Mouse (Mus musculus): ENCODE data around the gene Wfdc6b. TPM values are rescaled to one million over a fixed set of nuclear protein-coding genes. Genes with fewer than 3 reads are reported as not detected.

The Wfdc6b gene
- not detected in 2 replicates for polyA plus RNA-seq (2012; rRNA removed; ENCODE audit: low replicate concordance)

GRCm38 (mm10) chr2:164613471-164613870, at the start of gene Wfdc6b, which contains the start of gene Wfdc8:
TSS of gene Wfdc6b (plus strand) at chr2:164613522.
TSS of gene Wfdc8 (minus strand) at chr2:164613626.

GRCm38 (mm10) chr2:164573359-164573758, 40.0 kb upstream of the Wfdc6b start, which contains the start of gene Spint3:
TSS of gene Spint3 (minus strand) at chr2:164573459.

GRCm38 (mm10) chr2:164585025-164585725, 28.1 kb upstream of the Wfdc6b start, which contains the start of gene Wfdc6a:
TSS of gene Wfdc6a (minus strand) at chr2:164585447.

GRCm38 (mm10) chr2:164593494-164593893, 19.8 kb upstream of the Wfdc6b start, which contains the start of gene Eppin:
TSS of gene Eppin (minus strand) at chr2:164593594.

DNA sequence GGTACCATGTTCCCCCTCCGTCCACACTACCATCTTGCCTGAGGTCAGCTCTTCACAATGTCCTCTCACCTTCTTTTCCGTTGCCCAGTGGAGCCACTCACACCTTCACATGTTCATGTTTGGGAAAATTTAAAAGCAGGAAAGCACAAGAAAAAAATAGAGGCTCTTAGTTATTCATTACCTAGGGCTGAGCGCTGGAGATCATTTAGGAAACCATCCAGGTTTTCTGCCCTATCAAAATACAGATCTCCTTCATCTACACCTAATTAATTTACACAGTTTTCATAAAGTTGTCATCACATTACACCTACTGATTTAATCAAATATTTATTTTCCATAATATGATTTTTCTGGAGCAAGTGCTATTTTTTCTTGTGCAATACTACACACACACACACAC, 25.4 kb downstream of the Wfdc6b start, which contains the start of gene Wfdc16:
Gene Wfdc16, minus strand, starts transcription at position 101 of the 400 bp plus-strand sequence.

GRCm38 (mm10) chr2:164655858-164656257, 42.5 kb downstream of the Wfdc6b start, which contains the start of gene Wfdc10:
TSS of gene Wfdc10 (plus strand) at chr2:164656046.

DNA sequence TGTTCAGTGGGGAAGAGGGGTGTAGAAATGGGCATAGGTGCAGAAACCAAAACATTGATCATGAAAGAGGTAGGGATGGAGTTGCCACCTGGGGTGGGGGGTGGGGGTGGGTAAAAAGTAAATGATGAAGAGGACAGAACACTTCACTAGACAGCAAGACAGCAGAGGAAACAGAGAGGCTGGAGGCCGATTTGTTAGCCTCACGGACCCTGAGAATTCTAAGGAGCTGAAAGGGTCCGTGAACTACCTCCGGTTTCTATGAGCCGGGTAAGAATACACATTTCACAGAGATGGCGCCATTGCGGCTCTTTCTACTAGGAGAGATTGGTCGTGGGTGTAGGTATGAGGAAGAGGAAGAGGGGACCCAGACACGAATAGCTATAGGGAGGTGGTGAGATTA, 43.2 kb downstream of the Wfdc6b start, which contains the start of gene Wfdc9:
Gene Wfdc9, minus strand, starts transcription at position 101 of the 400 bp plus-strand sequence.

Other genes starting within 250 kb of the Wfdc6b start
- 9.0 and 13.9 TPM in 2 replicates for gene Slpi, start 224.4 kb upstream of the Wfdc6b start, polyA plus RNA-seq (2012; rRNA removed; ENCODE audit: low replicate concordance)
- 0.17 and 70.7 TPM in 2 replicates for gene Rbpjl, start 210.4 kb upstream of the Wfdc6b start, polyA plus RNA-seq (2012; rRNA removed; ENCODE audit: low replicate concordance)
- gene Matn4, start 208.4 kb upstream of the Wfdc6b start, polyA plus RNA-seq (2012; rRNA removed; ENCODE audit: low replicate concordance) = 0.81 and 1.6 TPM in 2 replicates
- 26.7 and 44.6 TPM in 2 replicates for gene Sdc4, start 169.6 kb upstream of the Wfdc6b start, polyA plus RNA-seq (2012; rRNA removed; ENCODE audit: low replicate concordance)
- gene Sys1, start 156.6 kb upstream of the Wfdc6b start, polyA plus RNA-seq (2012; rRNA removed; ENCODE audit: low replicate concordance) = 289 and 485 TPM in 2 replicates
- gene Gm20458, start 152.6 kb upstream of the Wfdc6b start, polyA plus RNA-seq (2012; rRNA removed; ENCODE audit: low replicate concordance) = 34.5 and 97.9 TPM in 2 replicates
- not detected in 2 replicates for gene Trp53tg5, start 139.8 kb upstream of the Wfdc6b start, polyA plus RNA-seq (2012; rRNA removed; ENCODE audit: low replicate concordance)
- 59.4 and 113 TPM in 2 replicates for gene Dbndd2, start 127.4 kb upstream of the Wfdc6b start, polyA plus RNA-seq (2012; rRNA removed; ENCODE audit: low replicate concordance)
- 196 and 283 TPM in 2 replicates for gene Pigt, start 116.0 kb upstream of the Wfdc6b start, polyA plus RNA-seq (2012; rRNA removed; ENCODE audit: low replicate concordance)
- gene Wfdc2, start 51.1 kb upstream of the Wfdc6b start, polyA plus RNA-seq (2012; rRNA removed; ENCODE audit: low replicate concordance) = 2.4 and 68.3 TPM in 2 replicates
- gene Spint3, start 40.1 kb upstream of the Wfdc6b start, polyA plus RNA-seq (2012; rRNA removed; ENCODE audit: low replicate concordance) = not detected in 2 replicates
- not detected in 2 replicates for gene Wfdc6a, start 28.1 kb upstream of the Wfdc6b start, polyA plus RNA-seq (2012; rRNA removed; ENCODE audit: low replicate concordance)
- gene Eppin, start 19.9 kb upstream of the Wfdc6b start, polyA plus RNA-seq (2012; rRNA removed; ENCODE audit: low replicate concordance) = not detected in 2 replicates
- gene Wfdc8, start 104 bp downstream of the Wfdc6b start, polyA plus RNA-seq (2012; rRNA removed; ENCODE audit: low replicate concordance) = not detected in 2 replicates
- 0.16 TPM in 1 of 2 replicates, not detected in the other for gene Wfdc16, start 25.3 kb downstream of the Wfdc6b start, polyA plus RNA-seq (2012; rRNA removed; ENCODE audit: low replicate concordance)
- 1.1 and 3.7 TPM in 2 replicates for gene Wfdc10, start 42.5 kb downstream of the Wfdc6b start, polyA plus RNA-seq (2012; rRNA removed; ENCODE audit: low replicate concordance)
- gene Wfdc9, start 43.1 kb downstream of the Wfdc6b start, polyA plus RNA-seq (2012; rRNA removed; ENCODE audit: low replicate concordance) = not detected in 2 replicates
- gene Wfdc11, start 60.6 kb downstream of the Wfdc6b start, polyA plus RNA-seq (2012; rRNA removed; ENCODE audit: low replicate concordance) = not detected in 2 replicates
- gene Wfdc13, start 71.6 kb downstream of the Wfdc6b start, polyA plus RNA-seq (2012; rRNA removed; ENCODE audit: low replicate concordance) = 0.08 TPM in 1 of 2 replicates, not detected in the other
- gene Spint4, start 85.0 kb downstream of the Wfdc6b start, polyA plus RNA-seq (2012; rRNA removed; ENCODE audit: low replicate concordance) = not detected in 2 replicates
- not detected in 2 replicates for gene Spint5, start 101.8 kb downstream of the Wfdc6b start, polyA plus RNA-seq (2012; rRNA removed; ENCODE audit: low replicate concordance)
- 1.2 TPM in 1 of 2 replicates, not detected in the other for gene Wfdc3, start 132.4 kb downstream of the Wfdc6b start, polyA plus RNA-seq (2012; rRNA removed; ENCODE audit: low replicate concordance)
- 23.0 and 61.4 TPM in 2 replicates for gene Dnttip1, start 132.5 kb downstream of the Wfdc6b start, polyA plus RNA-seq (2012; rRNA removed; ENCODE audit: low replicate concordance)
- 68.5 and 95.4 TPM in 2 replicates for gene Ube2c, start 156.4 kb downstream of the Wfdc6b start, polyA plus RNA-seq (2012; rRNA removed; ENCODE audit: low replicate concordance)
- not detected in 2 replicates for gene Tnnc2, start 166.4 kb downstream of the Wfdc6b start, polyA plus RNA-seq (2012; rRNA removed; ENCODE audit: low replicate concordance)
- gene Snx21, start 172.3 kb downstream of the Wfdc6b start, polyA plus RNA-seq (2012; rRNA removed; ENCODE audit: low replicate concordance) = 16.0 and 24.1 TPM in 2 replicates
- 157 and 164 TPM in 2 replicates for gene Acot8, start 191.4 kb downstream of the Wfdc6b start, polyA plus RNA-seq (2012; rRNA removed; ENCODE audit: low replicate concordance)
- 1.9 and 2.1 TPM in 2 replicates for gene Zswim3, start 191.6 kb downstream of the Wfdc6b start, polyA plus RNA-seq (2012; rRNA removed; ENCODE audit: low replicate concordance)
- 7.2 and 8.6 TPM in 2 replicates for gene Zswim1, start 209.2 kb downstream of the Wfdc6b start, polyA plus RNA-seq (2012; rRNA removed; ENCODE audit: low replicate concordance)
- not detected in 2 replicates for gene Spata25, start 215.0 kb downstream of the Wfdc6b start, polyA plus RNA-seq (2012; rRNA removed; ENCODE audit: low replicate concordance)
- gene Ctsa, start 219.4 kb downstream of the Wfdc6b start, polyA plus RNA-seq (2012; rRNA removed; ENCODE audit: low replicate concordance) = 283 and 318 TPM in 2 replicates
- 2.7 and 3.2 TPM in 2 replicates for gene Neurl2, start 219.9 kb downstream of the Wfdc6b start, polyA plus RNA-seq (2012; rRNA removed; ENCODE audit: low replicate concordance)
- 28.5 and 38.0 TPM in 2 replicates for gene Pltp, start 244.2 kb downstream of the Wfdc6b start, polyA plus RNA-seq (2012; rRNA removed; ENCODE audit: low replicate concordance)

All from duodenum, adult 2 months (tissue).